Mouse (Mus musculus) small intestine, adult 2 months (tissue): ENCODE results near the gene Trafd1.

ENCODE experiments used
- CTCF ChIP-seq: fragments of 200-500 bp; IDR thresholded peaks from 2 replicates; pipeline ENCODE4 v1.5.1; 2012; ENCODE audit warnings: low read depth, mild to moderate bottlenecking, control low read depth, inconsistent platforms, low read length, moderate library complexity, mixed read lengths; ENCODE audit not compliant: insufficient replicate concordance, insufficient read length; ENCODE audit errors: extremely low read depth
- POLR2A ChIP-seq: fragments of 200-500 bp; IDR thresholded peaks from 2 replicates; pipeline ENCODE4 v1.6.1; 2012; ENCODE audit warnings: low read depth, mild to moderate bottlenecking, control low read depth, inconsistent platforms, low read length, moderate library complexity

DNA sequence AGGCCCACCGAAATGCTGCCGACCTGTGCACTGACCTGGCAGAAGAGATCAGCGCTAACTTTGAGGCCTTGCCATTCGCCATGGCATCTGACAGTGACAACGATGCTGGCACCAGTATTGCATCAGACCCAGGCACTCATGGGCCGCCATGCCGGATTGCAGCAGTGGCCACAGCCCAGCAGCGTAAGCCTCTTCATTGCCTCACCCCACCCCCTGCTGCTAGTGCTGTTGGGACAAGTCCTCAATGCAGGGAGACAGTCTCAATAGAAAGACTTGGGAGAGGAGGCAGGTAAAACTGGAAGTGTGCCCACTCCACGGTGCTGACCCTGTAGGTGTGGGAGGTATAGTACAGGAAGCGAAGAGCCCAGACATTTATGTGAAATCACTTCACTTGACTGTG is 53.7 kb downstream of the Trafd1 start:
- no peak for TF ChIP-seq POLR2A
- TF ChIP-seq CTCF = no peak
